Mouse (Mus musculus) liver, embryonic 14.5 days (tissue): ENCODE measurements at regions not wholly inside any gene's neighbourhood (a gene's known extent, or its start where the extent isn't known, plus 50 kb on each side); places are given as distances from the start of the nearest gene placed in this dataset.

Experiments
- CTCF ChIP-seq: IDR thresholded peaks from 2 replicates; pipeline ENCODE4 v1.5.1; 2016; ENCODE audit warnings: antibody characterized with exemption, low read depth, control low read depth
- EP300 ChIP-seq: IDR thresholded peaks from 2 replicates; pipeline ENCODE4 v1.6.1; 2016; ENCODE audit warnings: antibody characterized with exemption, low read depth

- TF ChIP-seq CTCF: no peak
- no peak for TF ChIP-seq EP300
Measured at GRCm38 (mm10) chr16:30739651-30740050, 140.1 kb downstream of the Fam43a start.
